Mouse (Mus musculus): ENCODE data around the gene Fbxo24. TPM values are rescaled to one million over a fixed set of nuclear protein-coding genes. Genes with fewer than 3 reads are reported as not detected.

The Fbxo24 gene
- polyA plus RNA-seq, 1 experiment, result 0.31 TPM

GRCm38 (mm10) chr5:137570691-137571586 is 57.9 kb downstream of the Fbxo24 start:
- Histone ChIP-seq H3K36me3 (ENCODE audit: control insufficient read depth, insufficient read depth, low read length) (no peaks in the 10 kb centered on the region), H3K4me3 (ENCODE audit: control insufficient read depth, insufficient read depth, low read length) (no peak overlapping the region), H3K27ac (ENCODE audit: control insufficient read depth, insufficient read depth, low read length) (no peak overlapping the region), H3K27me3 (ENCODE audit: control insufficient read depth, insufficient read depth, low read length) (no peaks in the 10 kb centered on the region), H3K4me1 (replicated peaks; ENCODE audit: control insufficient read depth, insufficient read depth, low read length) (peaks cover 24% of the 10 kb centered on the region)
- TF ChIP-seq POLR2A (IDR thresholded peaks at IDR 0.05; ENCODE audit: control insufficient read depth, extremely low read depth, insufficient read depth, low read length, poor library complexity) (no peak), CTCF (IDR thresholded peaks at IDR 0.05; ENCODE audit: borderline replicate concordance, control insufficient read depth, extremely low read depth, insufficient read depth, low read length, poor library complexity) (no peak)
- no peak for DNase-seq
- WGBS, result 14% methylated on average over 17 of the region's 17 CpGs

GRCm38 (mm10) chr5:137570181-137570580 is 58.6 kb downstream of the Fbxo24 start:
- Histone ChIP-seq H3K36me3 (ENCODE audit: control insufficient read depth, insufficient read depth, low read length) (no peaks in the 10 kb centered on the region), H3K27ac (ENCODE audit: control insufficient read depth, insufficient read depth, low read length) (no peak overlapping the region), H3K4me3 (ENCODE audit: control insufficient read depth, insufficient read depth, low read length) (no peak overlapping the region), H3K4me1 (replicated peaks; ENCODE audit: control insufficient read depth, insufficient read depth, low read length) (peaks cover 24% of the 10 kb centered on the region), H3K27me3 (ENCODE audit: control insufficient read depth, insufficient read depth, low read length) (no peaks in the 10 kb centered on the region)
- 6% methylated on average over 7 of the region's 7 CpGs for WGBS
- TF ChIP-seq CTCF (IDR thresholded peaks at IDR 0.05; ENCODE audit: borderline replicate concordance, control insufficient read depth, extremely low read depth, insufficient read depth, low read length, poor library complexity) (no peak), POLR2A (IDR thresholded peaks at IDR 0.05; ENCODE audit: control insufficient read depth, extremely low read depth, insufficient read depth, low read length, poor library complexity) (no peak)
- DNase-seq, result no peak

DNA sequence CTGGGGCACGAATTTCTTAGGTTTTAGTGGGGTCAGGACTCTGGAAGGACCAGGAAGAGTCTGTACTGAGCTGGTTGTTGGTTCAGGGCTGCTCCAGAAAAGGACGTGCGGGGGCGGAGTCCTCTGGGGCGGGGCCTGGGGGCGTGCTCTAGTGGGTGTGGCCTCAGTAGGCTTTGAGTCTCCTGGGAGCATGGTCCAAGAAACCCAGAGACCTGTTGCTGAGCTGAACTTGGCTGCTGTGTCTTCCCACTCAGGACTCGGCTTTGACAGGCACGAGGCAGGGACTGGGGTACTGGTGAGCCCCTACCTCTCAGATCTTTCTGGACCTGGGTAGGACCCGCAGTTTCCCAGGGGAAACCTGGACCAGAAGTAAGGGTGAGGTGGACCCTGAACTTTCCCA is 59.1 kb downstream of the Fbxo24 start, which contains the start of gene Tfr2:
Gene Tfr2, plus strand, starts transcription at position 176 of the 400 bp plus-strand sequence.
- Histone ChIP-seq H3K27ac (ENCODE audit: control insufficient read depth, insufficient read depth, low read length) (no peak within 1 kb of the TSS), H3K27me3 (ENCODE audit: control insufficient read depth, insufficient read depth, low read length) (no peaks in the 10 kb centered on the region), H3K4me3 (ENCODE audit: control insufficient read depth, insufficient read depth, low read length) (no peak within 1 kb of the TSS), H3K4me1 (replicated peaks; ENCODE audit: control insufficient read depth, insufficient read depth, low read length) (peaks cover 24% of the 10 kb centered on the region), H3K36me3 (ENCODE audit: control insufficient read depth, insufficient read depth, low read length) (no peaks in the 10 kb centered on the region)
- TF ChIP-seq CTCF (IDR thresholded peaks at IDR 0.05; ENCODE audit: borderline replicate concordance, control insufficient read depth, extremely low read depth, insufficient read depth, low read length, poor library complexity) (no peak), POLR2A (IDR thresholded peaks at IDR 0.05; ENCODE audit: control insufficient read depth, extremely low read depth, insufficient read depth, low read length, poor library complexity) (no peak)
- WGBS, result 7% methylated on average over 9 of the region's 9 CpGs
- peak; percentile 50 for DNase-seq

- H3K27ac ChIP-seq (ENCODE audit: control insufficient read depth, insufficient read depth, low read length), result no peak overlapping the region
- H3K36me3 ChIP-seq (ENCODE audit: control insufficient read depth, insufficient read depth, low read length), result no peaks in the 10 kb centered on the region
- no peak for DNase-seq
- H3K27me3 ChIP-seq (ENCODE audit: control insufficient read depth, insufficient read depth, low read length), result no peaks in the 10 kb centered on the region
- WGBS, result 82% methylated on average over 12 of the region's 12 CpGs
- H3K4me1 ChIP-seq (replicated peaks; ENCODE audit: control insufficient read depth, insufficient read depth, low read length), result peaks cover 24% of the 10 kb centered on the region
- H3K4me3 ChIP-seq (ENCODE audit: control insufficient read depth, insufficient read depth, low read length), result no peak overlapping the region
- TF ChIP-seq POLR2A (IDR thresholded peaks at IDR 0.05; ENCODE audit: control insufficient read depth, extremely low read depth, insufficient read depth, low read length, poor library complexity) (no peak), CTCF (IDR thresholded peaks at IDR 0.05; ENCODE audit: borderline replicate concordance, control insufficient read depth, extremely low read depth, insufficient read depth, low read length, poor library complexity) (no peak)
Measured at GRCm38 (mm10) chr5:137569031-137569430, 59.8 kb downstream of the Fbxo24 start.

DNA sequence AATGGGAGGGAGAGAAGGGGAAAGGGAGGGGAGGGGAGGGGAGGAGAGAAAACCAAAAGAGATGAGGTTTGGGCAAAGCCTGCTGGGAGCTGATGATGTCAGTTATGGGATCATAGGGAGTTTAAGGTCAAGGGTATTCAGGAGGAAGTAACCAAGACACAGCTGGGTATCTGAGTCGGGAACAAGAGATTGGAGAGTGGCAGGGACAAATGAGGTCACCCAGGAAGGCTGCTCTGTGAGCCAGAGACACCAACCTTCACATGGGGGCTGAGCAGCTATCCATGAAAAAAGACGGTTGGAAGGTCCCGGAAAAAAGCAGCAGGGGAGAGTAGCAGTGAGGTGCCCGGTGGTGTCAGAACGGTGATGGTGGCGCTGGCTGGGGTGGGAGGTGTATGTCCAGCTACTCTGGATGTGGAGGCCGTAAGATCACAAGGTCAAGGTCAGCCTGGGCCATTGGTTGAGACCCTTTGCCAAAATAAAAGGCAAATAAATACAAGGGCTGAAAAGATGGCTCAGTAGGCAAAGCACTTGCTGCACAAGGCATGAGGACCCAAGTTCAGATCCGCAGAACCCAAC is 60.5 kb downstream of the Fbxo24 start:
- H3K27me3 ChIP-seq (ENCODE audit: control insufficient read depth, insufficient read depth, low read length), result no peaks in the 10 kb centered on the region
- no peak for TF ChIP-seq CTCF (IDR thresholded peaks at IDR 0.05; ENCODE audit: borderline replicate concordance, control insufficient read depth, extremely low read depth, insufficient read depth, low read length, poor library complexity)
- no peak for TF ChIP-seq POLR2A (IDR thresholded peaks at IDR 0.05; ENCODE audit: control insufficient read depth, extremely low read depth, insufficient read depth, low read length, poor library complexity)
- WGBS, result 87% methylated on average over 8 of the region's 8 CpGs

DNA sequence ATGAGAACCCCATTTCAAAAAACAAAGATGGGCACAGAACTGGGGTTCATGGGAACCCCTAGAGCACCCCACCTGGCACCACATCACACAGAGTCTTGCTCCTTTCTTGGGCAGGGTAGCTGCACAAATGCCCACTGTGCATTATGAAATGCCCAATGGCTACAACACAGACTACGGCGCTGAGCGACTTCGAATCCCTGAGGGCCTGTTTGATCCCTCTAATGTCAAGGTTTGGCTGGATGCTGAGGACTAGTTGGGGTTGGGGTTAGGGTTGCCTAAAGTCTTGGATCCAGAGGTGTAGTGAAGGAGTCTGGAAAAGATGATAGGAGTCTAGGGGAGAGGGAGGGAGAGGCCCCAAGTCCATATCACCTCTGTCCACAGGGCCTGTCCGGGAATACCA is 62.4 kb downstream of the Fbxo24 start:
- TF ChIP-seq POLR2A (IDR thresholded peaks at IDR 0.05; ENCODE audit: control insufficient read depth, extremely low read depth, insufficient read depth, low read length, poor library complexity) (no peak), CTCF (IDR thresholded peaks at IDR 0.05; ENCODE audit: borderline replicate concordance, control insufficient read depth, extremely low read depth, insufficient read depth, low read length, poor library complexity) (no peak)
- no peak for DNase-seq
- Histone ChIP-seq H3K36me3 (ENCODE audit: control insufficient read depth, insufficient read depth, low read length) (no peaks in the 10 kb centered on the region), H3K4me3 (ENCODE audit: control insufficient read depth, insufficient read depth, low read length) (no peak overlapping the region), H3K27me3 (ENCODE audit: control insufficient read depth, insufficient read depth, low read length) (no peaks in the 10 kb centered on the region), H3K27ac (ENCODE audit: control insufficient read depth, insufficient read depth, low read length) (no peak overlapping the region), H3K4me1 (replicated peaks; ENCODE audit: control insufficient read depth, insufficient read depth, low read length) (peaks cover 24% of the 10 kb centered on the region)
- WGBS, result 94% methylated on average over 5 of the region's 5 CpGs

More for the DNA sequence above, 60.5 kb downstream of the Fbxo24 start:
- H3K4me3 ChIP-seq (ENCODE audit: control insufficient read depth, insufficient read depth, low read length), result no peak overlapping the region
- no peaks in the 10 kb centered on the region for H3K36me3 ChIP-seq (ENCODE audit: control insufficient read depth, insufficient read depth, low read length)
- peaks cover 24% of the 10 kb centered on the region for H3K4me1 ChIP-seq (replicated peaks; ENCODE audit: control insufficient read depth, insufficient read depth, low read length)
- no peak overlapping the region for H3K27ac ChIP-seq (ENCODE audit: control insufficient read depth, insufficient read depth, low read length)
- no peak for DNase-seq

Data from thymus, adult 2 months (tissue).